Mouse (Mus musculus) urinary bladder, postnatal 14 days (tissue): ENCODE measurements around the gene Saysd1.

Experiments
- DNase-seq: peaks from one replicate; pipeline ENCODE4 v3.0.0; 2021; ENCODE audit warnings: low spot score

Gene Saysd1

DNA sequence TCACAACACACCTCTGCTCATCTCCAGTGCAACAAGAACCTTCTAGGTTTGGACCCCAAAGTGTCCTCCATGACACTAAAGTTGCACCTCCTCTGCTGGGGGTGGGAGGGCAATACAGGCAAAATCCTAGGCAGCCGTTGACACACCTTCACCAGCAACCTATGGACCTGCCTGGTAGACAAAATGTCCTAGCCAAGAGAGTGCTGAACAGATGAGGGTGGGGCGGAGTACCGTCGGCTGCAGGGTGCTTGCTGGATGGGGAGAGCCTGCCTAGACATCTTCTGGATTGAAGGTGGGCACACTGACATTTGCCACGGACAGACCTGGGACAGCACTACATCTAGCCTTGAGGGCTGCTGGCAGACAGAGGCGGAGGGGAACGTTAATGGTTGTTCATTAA, 26.1 kb upstream of the Saysd1 start:
- no peak for DNase-seq

- no peak for DNase-seq
Observed at GRCm38 (mm10) chr14:20162686-20163085, 24.4 kb upstream of the Saysd1 start.

DNA sequence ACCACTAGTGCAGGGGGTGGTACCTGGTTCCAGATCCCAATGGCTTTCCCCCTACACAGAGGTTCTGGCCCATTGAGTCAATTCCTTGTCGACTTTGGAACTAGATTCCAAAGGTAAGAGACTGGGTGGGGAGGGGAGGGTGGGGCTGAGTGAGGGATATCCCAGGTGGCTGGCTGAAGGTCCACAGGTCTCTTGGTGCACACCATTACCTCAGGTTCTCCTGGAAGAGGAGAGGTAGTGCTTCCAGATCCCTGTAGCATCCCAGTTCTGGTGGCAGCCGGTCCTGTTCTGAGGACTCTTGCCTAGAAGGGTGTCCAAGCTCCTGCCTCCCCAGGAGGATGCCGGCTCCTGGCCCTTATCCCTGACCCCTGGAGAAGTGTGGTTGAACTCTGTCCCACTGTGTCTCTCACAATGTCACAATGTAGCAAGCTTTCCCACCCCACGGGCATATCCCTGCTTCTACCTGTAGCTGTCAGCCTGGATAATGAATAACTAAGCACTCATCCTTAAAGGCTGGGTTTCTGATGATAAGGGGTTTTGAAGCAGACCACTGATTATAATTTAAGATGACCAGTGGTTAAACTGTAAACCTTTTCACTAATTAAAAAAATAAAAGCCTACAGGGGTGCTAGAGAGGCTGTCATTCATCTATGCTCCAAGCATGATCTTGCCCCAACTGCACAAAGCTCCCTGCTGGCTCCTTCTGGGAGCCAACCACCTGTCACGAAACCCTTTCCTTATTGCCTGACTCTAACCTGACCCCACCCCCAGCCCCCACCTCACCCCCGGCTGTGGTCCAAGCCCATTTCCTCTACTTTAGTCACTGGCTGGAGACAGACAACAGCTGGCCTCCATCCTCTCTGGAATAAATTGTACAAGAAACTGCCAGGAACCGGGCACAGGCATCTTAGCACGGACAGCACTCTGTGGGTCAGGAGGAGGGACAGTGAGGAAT, 20.7 kb upstream of the Saysd1 start:
- no peak for DNase-seq

GRCm38 (mm10) chr14:20157595-20157994, 19.3 kb upstream of the Saysd1 start:
- DNase-seq = no peak

GRCm38 (mm10) chr14:20155718-20156117, 17.4 kb upstream of the Saysd1 start:
- DNase-seq = no peak

DNA sequence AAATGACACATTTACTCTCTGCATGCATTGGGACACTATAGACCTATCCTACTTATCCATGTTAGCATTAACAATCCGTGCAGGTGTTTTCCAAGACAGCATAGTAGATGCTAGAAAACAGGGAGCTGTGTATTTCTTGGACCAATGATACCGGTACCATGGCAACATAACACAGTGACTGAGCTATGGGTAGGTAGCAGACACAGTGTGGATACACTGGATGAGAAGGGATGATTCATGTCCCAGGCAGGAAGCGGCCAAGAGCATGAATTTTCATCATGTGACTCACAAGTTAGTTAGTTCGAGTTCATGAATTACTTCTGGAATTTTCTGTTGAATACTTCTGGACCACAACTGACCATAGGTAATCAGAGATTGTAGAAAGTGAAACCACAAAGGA, 16.6 kb upstream of the Saysd1 start:
- no peak for DNase-seq

DNA sequence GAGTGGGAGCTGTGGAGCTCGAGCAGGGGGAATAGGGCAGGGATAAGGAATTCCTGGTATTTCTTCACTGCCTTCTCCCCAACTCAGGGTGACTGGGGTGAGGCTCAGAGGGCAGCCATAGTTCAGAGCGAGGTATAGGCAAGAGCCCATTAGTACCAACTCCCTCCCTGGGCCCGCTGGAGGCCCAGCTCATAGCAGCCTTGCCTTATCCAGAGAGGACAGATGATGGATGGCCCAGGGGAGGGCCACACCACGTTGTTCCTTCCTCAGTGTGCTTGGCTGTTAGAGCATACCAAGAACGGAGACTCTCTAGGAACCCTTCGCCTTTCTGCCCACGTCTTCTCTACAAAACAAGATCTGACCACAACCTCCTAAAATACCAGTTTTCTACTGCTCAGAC, 15.9 kb upstream of the Saysd1 start:
- no peak for DNase-seq

DNA sequence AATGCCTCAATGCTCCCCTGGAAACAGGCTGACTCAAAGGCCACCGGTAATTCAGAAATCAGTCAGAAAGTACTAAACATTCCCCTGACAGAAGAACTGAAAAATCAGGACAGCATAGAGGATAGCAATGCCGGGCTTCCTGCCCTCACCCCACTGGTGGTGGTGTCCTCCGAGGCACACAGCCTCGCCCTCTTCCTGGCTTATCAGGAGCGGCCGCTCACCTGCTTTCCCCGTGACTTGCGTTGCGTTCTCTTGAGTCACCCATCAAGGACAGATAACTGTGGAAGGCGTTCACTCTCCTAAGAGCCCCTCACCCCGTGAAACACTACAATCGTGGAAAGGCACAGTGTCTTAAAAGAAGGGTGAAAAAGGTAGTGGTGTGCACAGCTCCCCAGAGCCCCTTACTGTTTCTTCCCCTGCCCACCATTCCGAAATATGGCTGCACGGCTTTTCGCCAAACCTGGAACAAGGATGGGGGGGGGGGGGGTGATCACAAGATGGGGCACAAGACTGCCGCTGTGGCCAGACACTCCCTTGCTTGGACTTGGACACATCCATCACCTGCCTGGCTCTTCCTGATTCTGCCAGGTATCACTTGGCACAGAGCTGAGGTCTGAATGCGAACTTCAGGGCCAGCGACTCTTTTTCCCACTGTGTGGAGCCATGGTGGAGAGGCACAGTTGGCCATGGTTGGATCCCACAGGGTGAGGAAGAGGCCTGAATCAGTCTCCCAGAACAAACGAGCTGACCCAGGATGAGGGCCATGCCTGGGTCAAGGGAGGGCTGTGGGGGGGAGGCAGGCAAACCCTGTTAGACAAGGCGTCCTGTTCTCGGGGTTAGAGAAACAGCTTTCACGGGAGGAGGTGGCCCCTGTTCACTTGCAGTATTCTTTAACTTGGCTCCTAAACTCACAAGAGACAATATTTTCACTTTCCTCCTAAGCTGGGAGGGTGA, 11.1 kb upstream of the Saysd1 start:
- DNase-seq = peak; percentile 56

- no peak for DNase-seq
Observed at GRCm38 (mm10) chr14:20148514-20148913, 10.2 kb upstream of the Saysd1 start.

DNA sequence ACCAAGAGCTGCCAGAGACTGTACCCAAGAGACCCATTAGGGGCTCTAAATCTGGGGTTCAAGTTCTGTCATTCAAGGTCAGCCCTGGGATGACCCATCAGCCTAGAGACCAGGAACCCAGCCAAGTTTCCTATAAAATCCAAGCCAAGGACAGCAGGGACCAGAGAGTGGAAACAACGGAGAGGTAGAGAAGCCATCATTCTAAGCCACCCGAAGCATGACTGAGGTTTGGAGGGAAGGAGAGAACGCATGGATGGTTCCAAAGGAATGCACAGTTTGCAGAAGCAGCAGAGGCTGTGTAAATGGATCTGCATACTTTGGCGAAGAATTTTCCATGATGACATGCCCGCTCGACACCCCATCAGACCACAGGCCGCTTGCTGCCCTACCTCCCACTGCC, 9.5 kb upstream of the Saysd1 start:
- no peak for DNase-seq

GRCm38 (mm10) chr14:20144093-20144492, 5.8 kb upstream of the Saysd1 start:
- DNase-seq = no peak

- peak; percentile 63 for DNase-seq
Observed at GRCm38 (mm10) chr14:20134965-20135671, 3.2 kb downstream of the Saysd1 start.

DNA sequence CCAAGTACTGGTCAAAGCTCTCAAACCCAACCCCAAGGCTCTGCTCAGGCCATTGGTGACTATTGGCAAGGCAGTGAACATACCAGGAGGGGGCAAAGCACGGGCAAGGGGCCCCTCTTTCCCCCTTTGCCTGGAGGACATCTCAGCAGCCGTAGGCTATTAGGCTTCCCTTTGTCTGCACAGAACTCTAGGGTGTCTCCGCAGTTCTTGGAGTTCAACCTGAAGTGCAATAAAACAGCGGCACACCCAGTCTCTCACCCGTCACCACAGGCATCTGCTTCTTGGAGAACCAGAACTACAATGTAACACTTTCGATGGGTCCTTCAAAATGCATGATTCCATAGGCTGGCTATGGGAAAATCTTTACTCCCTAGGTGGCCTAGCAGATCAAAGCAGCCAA, 10.2 kb downstream of the Saysd1 start:
- DNase-seq = no peak

GRCm38 (mm10) chr14:20127406-20128087, 10.8 kb downstream of the Saysd1 start:
- no peak for DNase-seq

- DNase-seq = no peak
Observed at GRCm38 (mm10) chr14:20120868-20121267, 17.5 kb downstream of the Saysd1 start.

DNA sequence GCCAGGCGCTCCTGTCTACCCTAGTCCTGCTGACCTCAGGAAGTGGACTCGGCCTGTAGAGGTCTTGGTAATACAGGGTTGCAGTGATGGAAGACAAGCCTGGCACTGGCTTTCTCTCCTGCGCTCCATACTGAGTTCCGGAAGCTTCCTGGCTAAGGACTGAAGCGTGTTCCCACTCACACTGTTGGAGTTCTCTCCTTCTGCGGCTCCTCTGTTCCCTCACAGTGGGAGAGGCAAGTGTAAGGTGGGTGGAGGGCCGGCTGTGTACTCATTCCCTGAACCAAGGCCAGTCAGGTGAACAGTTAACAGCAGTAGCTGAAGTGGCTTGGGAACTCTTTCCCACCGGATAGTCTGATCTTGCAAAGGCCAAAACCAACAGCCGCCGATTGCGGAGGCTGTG, 18.3 kb downstream of the Saysd1 start:
- DNase-seq = no peak

DNA sequence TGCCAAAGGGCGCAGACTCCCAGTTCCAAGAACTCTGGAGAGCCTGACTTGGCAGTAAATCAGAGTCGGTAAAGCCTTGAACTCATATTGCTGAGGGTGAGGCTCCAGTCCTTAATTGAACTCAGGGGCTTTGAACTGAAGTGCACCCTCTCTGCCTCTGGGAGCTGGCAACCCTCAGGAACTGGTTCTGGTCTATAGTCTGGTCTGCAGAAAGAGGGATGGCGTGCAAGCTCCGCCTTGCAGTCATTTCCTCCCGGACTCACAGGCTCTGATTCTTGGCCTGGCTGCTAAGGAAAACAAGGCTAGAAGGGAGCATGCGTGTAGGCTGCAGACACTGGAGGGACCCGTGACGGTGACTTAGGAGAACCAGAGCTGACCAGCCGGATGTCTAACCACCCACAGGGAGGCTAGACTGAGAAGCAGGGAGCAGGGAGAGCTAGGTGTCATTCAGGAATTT, 22.2 kb downstream of the Saysd1 start:
- DNase-seq = no peak

GRCm38 (mm10) chr14:20114951-20115350, 23.4 kb downstream of the Saysd1 start:
- no peak for DNase-seq

GRCm38 (mm10) chr14:20113964-20114363, 24.4 kb downstream of the Saysd1 start:
- DNase-seq = peak; percentile 91

DNA sequence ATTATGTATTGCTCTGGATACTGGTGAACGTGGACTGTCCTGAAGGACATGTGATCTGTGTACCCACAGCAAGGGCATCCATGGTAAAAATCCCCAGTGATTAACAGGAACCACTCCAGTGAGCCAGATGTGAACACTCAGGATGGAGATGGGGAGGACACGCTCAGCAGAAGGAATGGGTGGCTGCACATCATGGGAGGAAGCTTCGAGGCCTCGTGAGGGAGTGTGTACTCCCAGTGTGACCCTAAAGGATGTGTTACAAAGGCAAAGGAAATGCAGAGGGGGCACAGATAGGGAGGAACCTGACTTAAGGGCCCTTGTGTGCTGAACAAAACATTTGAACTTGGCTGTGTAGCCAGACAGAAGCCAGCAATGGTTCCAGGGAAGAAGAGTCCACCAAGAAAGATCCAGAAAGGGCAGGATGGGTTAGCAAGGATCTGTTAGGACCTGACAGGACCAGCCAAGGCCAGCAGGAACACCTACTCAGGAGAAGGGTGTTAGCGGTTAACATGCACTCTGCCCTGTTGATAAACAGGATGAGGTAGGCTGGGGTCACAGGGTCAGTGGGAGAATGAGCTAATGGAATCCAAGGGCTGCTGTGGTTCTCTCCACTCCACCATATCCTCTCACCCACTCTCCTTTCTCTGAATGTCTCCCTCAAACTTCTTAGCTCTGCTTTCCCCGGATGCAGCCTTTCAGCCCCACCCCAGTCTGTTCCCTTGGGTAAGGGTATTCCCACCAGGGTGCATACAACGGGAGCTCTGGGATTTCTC, 25.0 kb downstream of the Saysd1 start:
- DNase-seq = no peak

- DNase-seq = no peak
Observed at GRCm38 (mm10) chr14:20112218-20112617, 26.1 kb downstream of the Saysd1 start.
